Mouse (Mus musculus) kidney, adult 9 months (tissue): ENCODE results near the gene Sun1.

ENCODE experiments used
- DNase-seq: peaks from one replicate; pipeline ENCODE4 v3.0.0; 2022

Gene Sun1

DNA sequence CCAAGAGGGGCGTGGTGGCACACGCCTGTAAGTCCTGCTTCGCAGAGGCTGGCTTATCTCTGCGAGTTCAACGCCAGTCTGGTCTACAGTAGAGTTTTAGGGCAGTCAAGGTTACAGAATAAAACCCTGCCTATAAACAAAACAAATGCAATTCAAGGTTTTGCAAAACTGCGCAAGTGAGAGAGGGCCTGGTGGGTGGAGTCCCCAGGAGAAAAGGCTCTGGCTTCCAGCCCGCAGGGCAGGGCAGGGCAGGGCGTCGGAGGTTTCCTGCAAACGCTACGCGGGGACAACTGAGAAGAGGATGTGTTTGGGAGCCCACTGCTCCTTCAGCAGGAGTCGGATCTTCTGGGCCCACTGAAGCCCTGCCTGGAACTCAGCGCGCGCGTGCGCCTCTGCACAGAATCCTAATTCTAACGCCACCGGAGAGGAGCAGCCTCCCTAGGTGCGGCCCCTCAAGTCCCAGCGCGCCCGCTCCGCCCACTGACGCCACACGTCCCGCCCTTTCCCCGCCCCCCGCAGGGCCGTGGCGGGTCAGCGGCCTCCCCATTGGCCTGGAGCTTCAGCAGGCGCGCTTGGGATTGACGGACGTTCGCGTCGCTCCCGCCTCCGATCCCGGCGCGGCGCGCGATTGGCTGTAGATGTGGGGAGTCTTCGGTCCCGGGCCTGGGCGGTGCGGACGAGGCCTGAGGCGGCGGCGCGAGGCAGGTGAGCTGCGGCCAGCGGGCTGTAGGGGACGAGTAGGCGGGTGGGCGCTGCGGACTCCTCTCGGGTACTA, at the start of gene Sun1:
Sun1 (plus strand) TSS at position 643 of the 775 bp plus-strand sequence.
- peak; percentile 99 for DNase-seq

DNA sequence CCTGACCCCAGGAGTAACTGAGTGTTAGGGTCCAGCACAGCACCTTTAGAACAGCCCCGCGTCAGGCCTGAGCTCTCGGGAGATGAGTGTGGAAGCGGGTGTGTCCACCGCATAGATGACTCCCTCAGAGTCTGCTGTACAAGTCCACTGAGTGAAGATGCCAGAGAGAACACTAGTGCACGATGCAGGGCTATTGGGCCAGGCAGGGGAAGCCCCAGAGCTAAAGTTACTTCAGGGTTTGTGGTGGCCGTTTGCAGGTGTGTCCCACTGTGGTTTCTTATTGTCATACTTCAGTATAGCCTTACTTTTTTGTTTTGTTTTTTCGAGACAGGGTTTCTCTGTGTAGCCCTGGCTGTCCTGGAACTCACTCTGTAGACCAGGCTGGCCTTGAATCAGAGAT, 39.5 kb upstream of the Sun1 start:
- DNase-seq = no peak

GRCm38 (mm10) chr5:139161632-139162031, 38.8 kb upstream of the Sun1 start:
- DNase-seq = no peak

- no peak for DNase-seq
Observed at GRCm38 (mm10) chr5:139166781-139167361, 33.6 kb upstream of the Sun1 start.

DNA sequence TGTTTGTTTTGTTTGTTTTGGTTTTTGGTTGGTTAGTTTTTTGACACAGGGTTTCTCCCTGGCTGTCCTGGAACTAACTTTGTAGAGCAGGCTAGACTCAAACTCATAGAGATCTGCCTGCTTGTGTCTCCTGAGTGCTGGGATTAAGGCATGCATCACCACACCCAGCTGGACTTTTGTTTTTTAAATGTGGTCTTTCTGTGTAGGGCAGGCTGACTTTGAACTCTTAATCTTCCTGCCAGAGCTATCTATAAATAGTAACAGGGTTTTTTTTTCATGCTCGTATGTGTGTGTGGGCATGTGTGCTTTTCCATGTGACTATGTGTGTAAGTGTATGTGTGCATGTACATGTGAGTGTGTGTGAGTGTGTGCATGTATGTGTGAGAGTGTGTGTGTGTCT, 32.9 kb upstream of the Sun1 start:
- no peak for DNase-seq

GRCm38 (mm10) chr5:139171929-139172328, 28.5 kb upstream of the Sun1 start:
- DNase-seq = no peak

- no peak for DNase-seq
Observed at GRCm38 (mm10) chr5:139174141-139174540, 26.3 kb upstream of the Sun1 start.

GRCm38 (mm10) chr5:139174556-139175547, 25.6 kb upstream of the Sun1 start:
- DNase-seq = peak; percentile 54

DNA sequence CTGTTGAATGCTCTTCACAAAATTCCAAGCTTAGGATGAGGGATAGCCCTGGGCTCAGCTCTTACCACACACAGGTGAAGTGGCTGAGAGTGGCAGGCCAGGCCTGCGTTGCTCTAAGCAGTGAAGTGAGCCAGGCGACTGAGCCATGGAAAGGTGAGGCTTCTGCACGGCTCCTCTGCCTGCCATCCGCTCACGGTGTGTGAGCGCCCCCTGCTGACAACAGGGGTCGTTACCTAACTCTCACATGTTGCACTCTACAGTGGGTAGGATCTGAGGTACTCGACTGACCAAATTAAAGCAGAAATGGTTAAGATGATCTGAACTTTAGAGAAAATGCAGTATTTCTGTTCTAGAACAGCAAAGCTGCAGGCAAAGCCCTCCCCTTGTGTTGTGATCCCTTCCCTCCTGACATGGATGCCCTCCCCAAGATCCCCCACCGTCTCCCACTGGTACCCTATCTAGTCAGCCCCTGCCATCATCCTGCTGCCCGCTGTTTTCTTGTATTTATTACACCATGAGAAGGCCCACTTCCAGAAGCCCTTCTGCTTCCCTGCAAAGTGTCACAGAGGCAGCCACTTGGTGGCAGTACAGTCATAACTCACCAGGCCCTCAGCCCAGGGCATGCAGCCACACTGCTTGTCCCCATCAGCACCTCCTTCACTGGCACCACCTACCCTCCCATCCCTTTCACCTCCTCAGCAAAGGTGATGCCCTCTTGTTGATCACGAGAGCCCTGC, 21.4 kb upstream of the Sun1 start:
- DNase-seq = peak; percentile 67

DNA sequence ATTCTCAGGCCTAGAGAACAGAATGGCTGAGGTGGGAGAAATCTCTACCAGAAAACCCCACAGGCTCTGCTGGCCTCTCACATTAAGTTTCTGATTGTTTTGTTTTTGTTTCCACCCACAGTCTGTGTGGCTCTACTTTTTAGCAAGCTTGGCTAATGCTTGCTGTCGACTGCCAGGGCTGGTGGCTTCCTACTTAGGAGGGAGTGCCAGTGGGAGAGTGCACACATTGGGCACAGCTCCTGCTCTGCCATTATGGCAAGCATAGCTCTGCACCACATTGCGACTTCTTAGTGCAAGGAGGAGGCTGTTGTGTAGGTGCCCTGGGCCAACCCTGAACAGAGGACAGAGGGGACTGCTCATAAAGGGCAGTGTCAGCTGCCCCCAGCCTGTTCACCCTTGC, 17.3 kb upstream of the Sun1 start:
- DNase-seq = no peak

DNA sequence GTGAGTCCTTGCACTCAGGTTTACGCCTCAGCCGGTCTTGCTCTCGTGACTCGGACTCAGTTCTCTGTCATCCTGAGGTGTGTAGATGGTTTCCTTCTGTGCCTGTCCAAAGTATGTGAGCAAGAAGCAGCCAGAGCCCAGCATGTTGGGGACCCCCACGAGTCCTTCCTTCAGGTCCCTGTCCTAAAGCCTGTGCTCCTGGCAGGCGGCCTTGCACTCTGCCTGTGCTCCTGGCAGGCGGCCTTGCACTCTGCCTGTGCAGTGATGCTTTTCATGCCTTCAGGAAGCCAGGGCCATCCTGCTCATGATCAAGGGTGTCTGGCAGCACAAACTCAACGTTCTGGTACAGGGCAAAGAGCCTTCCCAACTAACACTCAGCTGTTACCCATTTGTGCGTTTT, 16.8 kb upstream of the Sun1 start:
- DNase-seq = no peak

GRCm38 (mm10) chr5:139184897-139185296, 15.5 kb upstream of the Sun1 start:
- DNase-seq = no peak

DNA sequence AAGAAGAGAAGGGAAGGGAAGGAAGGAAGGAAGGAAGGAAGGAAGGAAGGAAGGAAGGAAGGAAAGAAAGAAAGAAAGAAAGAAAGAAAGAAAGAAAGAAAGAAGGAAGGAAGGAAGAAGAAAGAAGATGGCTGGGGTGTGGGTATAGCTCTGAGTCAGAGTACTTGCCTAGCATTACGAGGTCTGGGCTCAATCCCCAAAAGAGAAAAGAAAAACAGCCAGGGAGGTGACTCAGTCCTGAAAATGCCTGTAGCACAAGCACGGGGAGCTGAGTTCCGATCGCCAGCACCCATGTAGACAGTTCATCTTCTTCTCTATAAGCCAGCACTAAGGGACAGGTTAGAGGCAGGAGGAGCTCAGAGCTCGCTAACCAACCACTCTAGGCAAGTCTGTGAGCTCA, 10.7 kb upstream of the Sun1 start:
- DNase-seq = no peak

DNA sequence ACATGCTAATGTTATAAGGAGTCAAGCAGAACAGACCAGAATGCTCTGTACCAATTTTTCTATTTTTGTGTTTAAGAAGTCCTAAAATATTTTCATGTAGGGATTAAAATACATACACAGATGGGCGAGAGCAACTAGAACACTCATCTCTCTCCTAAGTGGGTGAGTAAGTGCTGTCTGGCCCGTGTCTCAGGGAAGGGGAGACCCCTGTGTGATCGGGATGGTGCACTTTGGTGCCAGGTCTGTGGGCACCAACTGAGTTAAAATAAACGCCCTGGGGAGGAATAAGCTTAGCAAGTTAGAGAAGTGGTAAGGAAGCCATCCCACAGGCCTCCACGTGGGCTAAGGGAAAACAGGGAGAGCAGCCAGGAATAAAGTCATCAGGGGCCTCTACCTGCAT, 9.5 kb upstream of the Sun1 start:
- DNase-seq = no peak

DNA sequence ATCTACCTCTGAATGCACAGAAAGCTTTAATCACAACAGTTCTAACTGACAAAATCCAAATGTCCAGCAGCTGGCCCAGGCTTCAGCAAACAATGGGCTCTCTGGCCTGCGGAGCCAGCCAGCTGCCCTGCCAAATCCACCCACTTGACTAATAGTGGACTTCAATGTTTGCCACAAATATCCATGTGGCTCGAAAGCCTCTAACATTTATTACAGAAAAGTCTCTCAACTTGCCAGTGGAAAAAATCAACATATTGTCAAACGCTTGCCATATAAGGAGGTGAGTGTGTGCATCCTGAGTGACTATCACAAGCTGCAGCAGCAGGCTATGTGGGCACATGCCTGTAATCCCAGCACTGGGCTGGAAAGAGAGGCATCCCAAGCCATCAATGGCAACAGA, 1.7 kb upstream of the Sun1 start:
- DNase-seq = no peak

DNA sequence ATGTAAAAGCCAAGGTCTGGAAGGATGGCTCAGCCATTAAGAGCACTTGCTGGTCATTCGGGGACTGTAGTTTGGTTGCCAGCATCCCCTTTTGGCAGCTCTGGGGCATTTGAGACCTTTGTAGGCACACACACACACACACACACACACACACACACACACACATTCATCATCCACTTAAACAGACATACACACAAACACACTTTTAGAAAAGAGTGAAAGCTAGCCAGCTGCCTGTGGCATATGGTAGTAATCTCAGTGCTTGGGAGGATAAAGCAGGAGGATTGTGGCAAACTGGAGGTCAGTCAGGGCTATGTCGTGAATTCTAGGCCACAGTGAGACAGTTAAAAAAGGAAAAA, 822 bp upstream of the Sun1 start:
- DNase-seq = no peak

GRCm38 (mm10) chr5:139200770-139201569, 533 bp downstream of the Sun1 start:
- no peak for DNase-seq

DNA sequence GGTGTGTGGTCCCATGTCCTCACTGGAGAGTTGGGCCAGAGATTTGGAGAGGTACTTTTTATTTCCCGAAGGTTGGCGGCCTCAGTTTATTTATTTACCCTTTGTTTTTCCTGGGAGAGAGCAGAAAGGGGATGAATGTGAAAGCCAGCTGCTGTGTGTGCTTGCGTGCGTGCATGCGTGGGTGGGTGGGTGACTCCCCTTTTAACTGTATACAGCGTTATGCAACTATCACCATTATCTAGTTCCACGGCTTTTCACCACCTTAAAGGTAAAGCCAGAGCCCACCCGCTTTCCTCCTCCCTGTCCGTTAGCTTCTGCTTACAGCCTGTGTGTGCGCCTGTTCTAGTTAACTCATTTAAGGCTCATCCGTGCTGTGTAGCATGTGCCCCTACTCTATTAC, 1.7 kb downstream of the Sun1 start:
- DNase-seq = no peak

DNA sequence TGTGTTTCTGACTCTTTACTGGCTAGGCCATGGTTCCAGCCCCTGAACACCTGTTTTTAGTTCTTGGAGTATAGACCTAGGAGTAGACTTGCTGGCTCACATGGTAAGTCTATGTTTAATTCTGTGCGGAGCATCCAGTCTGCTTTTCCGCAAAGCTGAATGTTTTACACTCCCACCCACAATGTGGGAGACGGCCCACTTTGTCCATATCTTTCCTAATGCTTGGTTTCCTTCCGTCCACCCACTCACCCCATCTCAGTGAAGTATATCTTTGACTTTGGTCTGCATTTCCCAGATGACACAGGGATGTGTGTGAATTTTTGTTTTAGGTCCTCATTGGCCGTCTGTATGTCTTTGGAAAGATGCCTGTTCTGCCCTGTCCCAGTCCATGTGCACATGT, 2.9 kb downstream of the Sun1 start:
- no peak for DNase-seq

- no peak for DNase-seq
Observed at GRCm38 (mm10) chr5:139206081-139206480, 5.6 kb downstream of the Sun1 start.

GRCm38 (mm10) chr5:139206525-139206924, 6.1 kb downstream of the Sun1 start:
- no peak for DNase-seq

GRCm38 (mm10) chr5:139208183-139208582, 7.7 kb downstream of the Sun1 start:
- DNase-seq = no peak
